Mouse (Mus musculus) bone marrow macrophage, adult 2 months (primary cell): ENCODE data around the gene Etv3.

Experiments used
- CTCF ChIP-seq: IDR thresholded peaks from 2 replicates; pipeline ENCODE4 v1.5.1; 2012; ENCODE audit warnings: low read depth, mild to moderate bottlenecking, low read length, moderate library complexity
- POLR2A ChIP-seq: IDR thresholded peaks from 2 replicates; pipeline ENCODE4 v1.6.1; 2012; ENCODE audit warnings: mild to moderate bottlenecking, low read depth, low read length, borderline replicate concordance

- no peak for TF ChIP-seq POLR2A
- no peak for TF ChIP-seq CTCF
Measured at GRCm38 (mm10) chr3:87540714-87541113, 15.5 kb downstream of the Etv3 start.
